ENCODE assay signal across 9 mouse cellular contexts in genomic region chr6:126645644-126646358, GRCm38 (mm10). TPM values are rescaled to one million over a fixed set of nuclear protein-coding genes. Genes with fewer than 3 reads are reported as not detected.
DNase-seq lines count a peak whose midpoint lies in the region; ATAC-seq and TF ChIP-seq lines count a peak whose summit lies in the region.
"Had no signal": no experiment of that assay in that cellular context is flagged by ENCODE, and none has a peak within 500 bp of the region (broad histone marks: within the 10 kb centered on the region; RNA-seq: fewer than 3 reads in every experiment).

No protein-coding gene starts in this region.

- H3K36me3 ChIP-seq in kidney, postnatal 0 days (ENCODE audit: insufficient read depth, low read length) = no peaks in the 10 kb centered on the region
- H3K36me3 ChIP-seq in midbrain, embryonic 15.5 days (replicated peaks) = no peaks in the 10 kb centered on the region

- DNase-seq in kidney, postnatal 0 days (ENCODE audit: low spot score) = peak; percentile 56
- DNase-seq in kidney, adult 18-20 months = no peak
- peak; percentile 88 to 90 for DNase-seq in cerebellum, postnatal 25 days
- DNase-seq in frontal cortex, postnatal 14 days (ENCODE audit: low spot score in 2 of 2) = peak; percentile 70 to 75
- DNase-seq in layer of hippocampus, postnatal 36 days = peak; percentile 78 to 81
- peak; percentile 47 for DNase-seq in thymus, postnatal 4 days
- no peak for DNase-seq in lung, adult 2 months

- peak; percentile 45; the same call in 1 of the 2 replicates for ATAC-seq in kidney, postnatal 0 days (replicated peaks; ENCODE audit: low FRiP score, low read depth)
- ATAC-seq in midbrain, embryonic 15.5 days (replicated peaks) = peak; percentile 88

- no peaks in the 10 kb centered on the region for H3K9me3 ChIP-seq in kidney, postnatal 0 days (replicated peaks; ENCODE audit: low read length)
- H3K9me3 ChIP-seq in midbrain, embryonic 15.5 days = no peaks in the 10 kb centered on the region

- peak overlapping the region; percentile 90 for H3K4me2 ChIP-seq in kidney, postnatal 0 days (ENCODE audit: low read length)
- H3K4me2 ChIP-seq in midbrain, embryonic 15.5 days = peak overlapping the region; percentile 97

- H3K27ac ChIP-seq in kidney, postnatal 0 days = no peak overlapping the region
- peak overlapping the region; percentile 42; the same call in 1 of the 2 replicates for H3K27ac ChIP-seq in midbrain, embryonic 15.5 days

- peak overlapping the region; percentile 39 for H3K4me3 ChIP-seq in kidney, postnatal 0 days (replicated peaks; ENCODE audit: low read depth, low read length)
- peak overlapping the region; percentile 50 for H3K4me3 ChIP-seq in midbrain, embryonic 15.5 days
- H3K4me3 ChIP-seq in lung, adult 2 months (replicated peaks; ENCODE audit: extremely low read depth, low read depth, low read length) = no peak overlapping the region
- H3K4me3 ChIP-seq: myocyte had no signal

- peaks cover 29% of the 10 kb centered on the region for H3K4me1 ChIP-seq in kidney, postnatal 0 days (replicated peaks; ENCODE audit: insufficient read depth, low read length)
- H3K4me1 ChIP-seq in midbrain, embryonic 15.5 days = peaks cover 29% of the 10 kb centered on the region
- no peaks in the 10 kb centered on the region for H3K4me1 ChIP-seq in lung, adult 2 months (ENCODE audit: control insufficient read depth, insufficient read depth, low read length)

- no peak for TF ChIP-seq POLR2A in lung, adult 2 months (IDR thresholded peaks at IDR 0.05; ENCODE audit: borderline replicate concordance, extremely low read depth, low read depth, low read length)

- WGBS in kidney, postnatal 0 days = 1% methylated on average over 27 of the region's 27 CpGs
- WGBS in midbrain, embryonic 15.5 days = 2% methylated on average over 27 of the region's 27 CpGs
- WGBS in lung, adult 2 months = 1% methylated on average over 27 of the region's 27 CpGs

- H3K9ac ChIP-seq in kidney, postnatal 0 days (ENCODE audit: low read depth, low read length) = no peak overlapping the region
- H3K9ac ChIP-seq in midbrain, embryonic 15.5 days = peak overlapping the region; percentile 50

- H3K27me3 ChIP-seq in kidney, postnatal 0 days (ENCODE audit: insufficient read depth, low read length) = peaks cover 45% of the 10 kb centered on the region
- H3K27me3 ChIP-seq in midbrain, embryonic 15.5 days (replicated peaks) = peaks cover 37% of the 10 kb centered on the region

- no peak for TF ChIP-seq CTCF in kidney, postnatal 0 days (IDR thresholded peaks at IDR 0.05; ENCODE audit: low read depth)
- no peak for TF ChIP-seq CTCF in lung, adult 2 months (IDR thresholded peaks at IDR 0.05; ENCODE audit: insufficient read depth, low read length)

RNA-seq across cellular contexts. Expression of gene Kcna1, which starts 0.4 kb away (rescaled TPM):
- 0.24 and 0.29 TPM in 2 replicates for polyA plus RNA-seq in kidney, postnatal 0 days (2015; fragmentation: Nextera tagmentation; extraction: Ambion mirVana)
- total RNA-seq in layer of hippocampus, postnatal 36 days (2021) = 100 to 1,000 TPM; 110 to 114 TPM
- 1.5 and 1.6 TPM in 2 replicates for polyA plus RNA-seq in midbrain, embryonic 15.5 days (2015; fragmentation: Nextera tagmentation; extraction: Ambion mirVana)
- polyA plus RNA-seq in lung, adult 2 months (2012; rRNA removed) = 0.40 and 1.3 TPM in 2 replicates
- polyA plus RNA-seq: myocyte had no signal

Comparison
In these comparisons a context has a peak if more than half of its experiments do, and no peak if none do; other contexts are left out.
1. DNase-seq: peak in kidney, postnatal 0 days (single experiment), cerebellum, postnatal 25 days (2 of 2), frontal cortex, postnatal 14 days (2 of 2), layer of hippocampus, postnatal 36 days (2 of 2) and thymus, postnatal 4 days (single experiment); none in kidney, adult 18-20 months (single experiment) and lung, adult 2 months (single experiment).